Mouse (Mus musculus) MEL (cell line): Measurements from ENCODE around the gene Slc29a1. TPM values are rescaled to one million over a fixed set of nuclear protein-coding genes. Genes with fewer than 3 reads are reported as not detected.

ENCODE experiments used
- DNase-seq: peaks from one replicate; pipeline ENCODE4 v3.0.0; 2011; ENCODE audit warnings: low read depth, low spot score
- H3K27ac ChIP-seq: 2 replicates; pipeline ENCODE4 v1.5.1; 2012; ENCODE audit warnings: low read depth, mild to moderate bottlenecking, control low read depth, low read length, moderate library complexity; ENCODE audit not compliant: control insufficient read depth
- H3K27me3 ChIP-seq, 2 experiments: fragments of 150-350 bp in 1 of 2; sonication (generic) in 1 of 2; 2 replicates each; pipeline ENCODE4 v1.6.1; 2012; ENCODE audit warnings: low read length in 2 of 2, mild to moderate bottlenecking in 2 of 2, improper control_type of control experiment in 1 of 2, moderate library complexity in 1 of 2; ENCODE audit not compliant: insufficient read depth in 2 of 2, control insufficient read depth in 1 of 2
- H3K36me3 ChIP-seq, 2 experiments: 2 replicates each; pipeline ENCODE4 v1.6.1; 2012 to 2014; ENCODE audit warnings: low read length in 2 of 2, improper control_type of control experiment in 1 of 2, inconsistent platforms in 1 of 2, mild to moderate bottlenecking in 1 of 2; ENCODE audit not compliant: insufficient read depth in 2 of 2, control insufficient read depth in 1 of 2
- H3K4me1 ChIP-seq, 2 experiments: fragments of 150-350 bp in 1 of 2; sonication (generic) in 1 of 2; 2 replicates each; pipeline ENCODE4 v1.6.1; 2012; ENCODE audit warnings: low read length in 2 of 2, improper control_type of control experiment in 1 of 2, mild to moderate bottlenecking in 1 of 2; ENCODE audit not compliant: insufficient read depth in 2 of 2, control insufficient read depth in 1 of 2
- H3K4me3 ChIP-seq, 2 experiments: fragments of 150-350 bp in 1 of 2; sonication (generic) in 1 of 2; 2 replicates each; pipeline ENCODE4 v1.5.1; 2012; ENCODE audit warnings: low read depth in 2 of 2, low read length in 2 of 2, mild to moderate bottlenecking in 2 of 2, moderate library complexity in 2 of 2, control low read depth in 1 of 2, improper control_type of control experiment in 1 of 2; ENCODE audit not compliant: control insufficient read depth in 1 of 2, insufficient read depth in 1 of 2
- H3K79me2 ChIP-seq: 2 replicates; pipeline ENCODE4 v1.6.1; 2012; ENCODE audit warnings: mild to moderate bottlenecking, low read length, moderate library complexity; ENCODE audit not compliant: control insufficient read depth, poor library complexity, insufficient read depth
- H3K9ac ChIP-seq: 2 replicates; pipeline ENCODE4 v1.6.1; 2012; ENCODE audit warnings: low read depth, mild to moderate bottlenecking, control low read depth, low read length, moderate library complexity; ENCODE audit not compliant: control insufficient read depth, poor library complexity, severe bottlenecking
- H3K9me3 ChIP-seq: fragments of 150-350 bp; sonication (generic); replicated peaks from 2 replicates; pipeline ENCODE4 v1.6.1; 2012; ENCODE audit warnings: mild to moderate bottlenecking, low read length, improper control_type of control experiment, moderate library complexity; ENCODE audit not compliant: insufficient read depth
- BHLHE40 ChIP-seq: IDR thresholded peaks from 2 replicates; pipeline ENCODE4 v1.6.1; 2012; ENCODE audit warnings: low read depth, mild to moderate bottlenecking, inconsistent platforms, low read length, improper control_type of control experiment, borderline replicate concordance
- CTCF ChIP-seq, 3 experiments: IDR thresholded peaks in 2 of 3; conservative IDR thresholded peaks in 1 of 3; 2 replicates each; pipeline ENCODE4 v1.5.1; 2011 to 2012; ENCODE audit warnings: low read length in 3 of 3, low read depth in 2 of 3, mild to moderate bottlenecking in 2 of 3, improper control_type of control experiment in 1 of 3, inconsistent platforms in 1 of 3, mixed read lengths in 1 of 3, moderate library complexity in 1 of 3; ENCODE audit not compliant: control insufficient read depth in 1 of 3, insufficient read depth in 1 of 3, poor library complexity in 1 of 3, severe bottlenecking in 1 of 3
- E2F4 ChIP-seq: IDR thresholded peaks from 2 replicates; pipeline ENCODE4 v1.6.1; 2011; ENCODE audit warnings: low read depth, low read length, improper control_type of control experiment, borderline replicate concordance
- EP300 ChIP-seq, 2 experiments: IDR thresholded peaks; 2 replicates each; pipeline ENCODE4 v1.6.1; 2011; ENCODE audit warnings: improper control_type of control experiment in 2 of 2, low read length in 2 of 2, low read depth in 1 of 2, mild to moderate bottlenecking in 1 of 2
- GATA1 ChIP-seq: IDR thresholded peaks from 2 replicates; pipeline ENCODE4 v1.6.1; 2011; ENCODE audit warnings: low read depth, low read length, improper control_type of control experiment
- HCFC1 ChIP-seq: IDR thresholded peaks from 2 replicates; pipeline ENCODE4 v1.6.1; 2012; ENCODE audit warnings: low read depth, mild to moderate bottlenecking, inconsistent platforms, low read length, improper control_type of control experiment, moderate library complexity
- MAX ChIP-seq: IDR thresholded peaks from 2 replicates; pipeline ENCODE4 v1.6.1; 2011; ENCODE audit warnings: low read length, improper control_type of control experiment
- MAZ ChIP-seq: IDR thresholded peaks from 2 replicates; pipeline ENCODE4 v1.6.1; 2012; ENCODE audit warnings: low read depth, mild to moderate bottlenecking, inconsistent platforms, low read length, improper control_type of control experiment
- MXI1 ChIP-seq: IDR thresholded peaks from 2 replicates; pipeline ENCODE4 v1.6.1; 2011; ENCODE audit warnings: mild to moderate bottlenecking, low read depth, low read length, improper control_type of control experiment
- MYC ChIP-seq: IDR thresholded peaks from 2 replicates; pipeline ENCODE4 v1.6.1; 2011; ENCODE audit warnings: low read depth, mild to moderate bottlenecking, low read length, improper control_type of control experiment, moderate library complexity
- NELFE ChIP-seq: IDR thresholded peaks from 2 replicates; pipeline ENCODE4 v1.6.1; 2011; ENCODE audit warnings: low read depth, low read length, improper control_type of control experiment
- NRF1 ChIP-seq: IDR thresholded peaks from 2 replicates; pipeline ENCODE4 v1.6.1; 2014; ENCODE audit warnings: low read depth, mild to moderate bottlenecking, inconsistent platforms, low read length, improper control_type of control experiment, moderate library complexity; ENCODE audit not compliant: poor library complexity, insufficient read depth, severe bottlenecking
- POLR2A ChIP-seq, 2 experiments: IDR thresholded peaks; 2 replicates each; pipeline ENCODE4 v1.6.1; 2011 to 2012; ENCODE audit warnings: low read length in 2 of 2, mild to moderate bottlenecking in 2 of 2, control low read depth in 1 of 2, improper control_type of control experiment in 1 of 2, low read depth in 1 of 2, moderate library complexity in 1 of 2; ENCODE audit not compliant: control insufficient read depth in 1 of 2, insufficient read depth in 1 of 2, poor library complexity in 1 of 2
- POLR2AphosphoS2 ChIP-seq: IDR thresholded peaks from 2 replicates; pipeline ENCODE4 v1.6.1; 2011; ENCODE audit warnings: low read length, improper control_type of control experiment
- RAD21 ChIP-seq: IDR thresholded peaks from 2 replicates; pipeline ENCODE4 v1.6.1; 2011; ENCODE audit warnings: mild to moderate bottlenecking, low read depth, low read length, improper control_type of control experiment
- SIN3A ChIP-seq: IDR thresholded peaks from 2 replicates; pipeline ENCODE4 v1.6.1; 2012; ENCODE audit warnings: low read length, improper control_type of control experiment, inconsistent platforms
- SMC3 ChIP-seq: IDR thresholded peaks from 2 replicates; pipeline ENCODE4 v1.6.1; 2011; ENCODE audit warnings: low read depth, low read length, improper control_type of control experiment
- TBP ChIP-seq: IDR thresholded peaks from 2 replicates; pipeline ENCODE4 v1.8.0; 2011; ENCODE audit warnings: low read depth, low read length, improper control_type of control experiment
- TCF12 ChIP-seq: IDR thresholded peaks from 2 replicates; pipeline ENCODE4 v1.6.1; 2014; ENCODE audit warnings: low read depth, mild to moderate bottlenecking, inconsistent platforms, low read length, improper control_type of control experiment, moderate library complexity
- UBTF ChIP-seq: IDR thresholded peaks from 2 replicates; pipeline ENCODE4 v1.6.1; 2012; ENCODE audit warnings: low read depth, mild to moderate bottlenecking, inconsistent platforms, low read length, improper control_type of control experiment, moderate library complexity, borderline replicate concordance; ENCODE audit not compliant: insufficient read depth
- ZC3H11A ChIP-seq: IDR thresholded peaks from 2 replicates; pipeline ENCODE4 v1.6.1; 2012; ENCODE audit warnings: low read depth, mild to moderate bottlenecking, inconsistent platforms, low read length, improper control_type of control experiment
- ZKSCAN1 ChIP-seq: IDR thresholded peaks from 2 replicates; pipeline ENCODE4 v1.6.1; 2012; ENCODE audit warnings: low read depth, mild to moderate bottlenecking, inconsistent platforms, low read length, improper control_type of control experiment, moderate library complexity
- ZMIZ1 ChIP-seq: IDR thresholded peaks from 2 replicates; pipeline ENCODE4 v1.6.1; 2012; ENCODE audit warnings: low read depth, mild to moderate bottlenecking, inconsistent platforms, low read length, improper control_type of control experiment, moderate library complexity
- ZNF384 ChIP-seq: IDR thresholded peaks from 2 replicates; pipeline ENCODE4 v1.6.1; 2012; ENCODE audit warnings: low read depth, mild to moderate bottlenecking, inconsistent platforms, low read length, improper control_type of control experiment
- polyA plus RNA-seq, 2 experiments: library from polyadenylated mRNA; stranded (reverse) in 1 of 2; unstranded in 1 of 2; fragments of >175 nt in 1 of 2; fragments of >200 nt in 1 of 2; gene quantifications; 2 replicates each; pipeline versions ENCODE4 v1.2.1 to v1.2.4; 2012; ENCODE audit warnings: low replicate concordance in 2 of 2, low read depth in 1 of 2; ENCODE audit not compliant: insufficient read length in 2 of 2, insufficient read depth in 1 of 2, missing spikeins in 1 of 2
- total RNA-seq: library from RNA; depleted of rRNA; stranded (reverse); fragments of 300-350 nt; gene quantifications from 2 replicates; pipeline ENCODE4 v1.2.3, GENCODE M21; 2012

Slc29a1 gene
- total and polyA plus RNA-seq, 3 experiments, result 238 to 341 TPM; not detected in 1

DNA sequence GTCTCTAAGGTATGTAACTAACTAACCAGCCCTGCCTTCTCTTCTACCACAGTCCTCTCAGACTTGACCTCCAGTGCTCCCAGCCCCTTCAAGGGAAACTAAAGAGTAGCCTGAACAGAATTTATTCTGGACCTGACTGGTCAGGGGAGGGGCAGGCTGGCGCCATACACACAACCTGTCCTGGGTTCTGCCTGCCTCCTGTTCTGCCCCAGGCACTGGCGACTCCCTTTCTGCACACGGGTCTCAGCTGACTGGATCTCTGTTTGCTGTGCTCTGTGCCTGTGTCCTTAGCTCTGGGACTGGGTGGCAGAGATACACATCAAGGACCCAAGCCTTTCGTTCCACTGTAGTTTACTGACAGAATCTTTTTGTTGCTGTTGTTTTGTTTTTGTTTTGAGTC is 19.9 kb downstream of the Slc29a1 start:
- H3K36me3 ChIP-seq, result peaks cover 0 to 31% of the 10 kb centered on the region in 2 experiments; a peak in 2 of 4 replicates
- no peak overlapping the region for H3K4me3 ChIP-seq
- DNase-seq, result no peak
- no peak overlapping the region for H3K27ac ChIP-seq
- no peaks in the 10 kb centered on the region for H3K9me3 ChIP-seq
- no peaks in the 10 kb centered on the region for H3K79me2 ChIP-seq
- no peak overlapping the region for H3K9ac ChIP-seq
- H3K4me1 ChIP-seq, result peaks cover 20 to 43% of the 10 kb centered on the region in 2 experiments
- no peaks in the 10 kb centered on the region for H3K27me3 ChIP-seq
- TF ChIP-seq TBP (no peak), BHLHE40 (no peak), RAD21 (no peak), ZMIZ1 (no peak), POLR2A (IDR thresholded peaks at IDR 0.05; ENCODE audit: control insufficient read depth in 1 of 2, insufficient read depth in 1 of 2, low read depth in 1 of 2, low read length in 2 of 2, poor library complexity in 1 of 2) (no peak), UBTF (no peak)

DNA sequence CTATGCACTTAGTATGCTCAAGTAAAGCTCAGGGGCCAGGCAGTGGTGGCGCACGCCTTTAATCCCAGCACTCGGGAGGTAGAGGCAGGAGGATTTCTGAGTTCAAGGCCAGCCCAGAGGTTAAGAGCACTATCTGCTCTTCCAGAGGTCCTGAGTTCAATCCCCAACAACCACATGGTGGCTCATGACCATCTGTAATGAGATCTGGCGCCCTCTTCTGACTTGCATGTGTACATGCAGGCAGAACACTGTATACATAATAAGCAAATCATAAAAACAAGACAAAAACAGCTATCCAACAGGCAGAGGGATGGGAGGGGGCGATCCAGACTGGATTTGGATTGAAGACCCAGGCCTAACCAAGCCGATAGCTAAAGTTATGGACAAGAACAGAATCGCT is 20.6 kb downstream of the Slc29a1 start:
- DNase-seq, result peak; percentile 74
- peaks cover 2% of the 10 kb centered on the region; the same call in 1 of the 2 replicates for H3K79me2 ChIP-seq
- peaks cover 19 to 38% of the 10 kb centered on the region in 2 experiments for H3K4me1 ChIP-seq
- no peak overlapping the region for H3K4me3 ChIP-seq
- H3K9me3 ChIP-seq, result no peaks in the 10 kb centered on the region
- TF ChIP-seq MYC (peak; percentile 68; the same call in 1 of the 2 replicates), MXI1 (peak; percentile 54; the same call in 1 of the 2 replicates), EP300 (IDR thresholded peaks at IDR 0.05; ENCODE audit: low read depth in 1 of 2, low read length in 2 of 2) (no peak), CTCF (IDR thresholded peaks at IDR 0.05 in 2 of 3, conservative IDR thresholded peaks at IDR 0.05 in 1 of 3; ENCODE audit: control insufficient read depth in 1 of 3, insufficient read depth in 1 of 3, low read depth in 2 of 3, low read length in 3 of 3, poor library complexity in 1 of 3, severe bottlenecking in 1 of 3) (peak; percentile 43 to 69 (median 59); a peak in 5 of 6 replicates), MAZ (no peak), POLR2AphosphoS2 (no peak), SMC3 (peak; percentile 45), RAD21 (peak; percentile 17), SIN3A (0 out of 2 replicates have a peak, but pooled peaks have one; percentile 39), NELFE (no peak)
- no peak overlapping the region; the same call in 1 of the 2 replicates for H3K27ac ChIP-seq
- H3K36me3 ChIP-seq, result peaks cover 0 to 25% of the 10 kb centered on the region in 2 experiments; a peak in 2 of 4 replicates
- H3K9ac ChIP-seq, result no peak overlapping the region
- H3K27me3 ChIP-seq, result no peaks in the 10 kb centered on the region

GRCm38 (mm10) chr17:45578242-45578641 is 21.2 kb downstream of the Slc29a1 start:
- H3K36me3 ChIP-seq, result peaks cover 0 to 21% of the 10 kb centered on the region in 2 experiments; a peak in 2 of 4 replicates
- TF ChIP-seq ZNF384 (no peak), NRF1 (no peak), HCFC1 (no peak), GATA1 (0 out of 2 replicates have a peak, but pooled peaks have one; percentile 4), EP300 (IDR thresholded peaks at IDR 0.05; ENCODE audit: low read depth in 1 of 2, low read length in 2 of 2) (peak in 1 of 2 experiments; percentile 20; a peak in 2 of 4 replicates), TBP (no peak), RAD21 (no peak), MYC (0 out of 2 replicates have a peak, but pooled peaks have one; percentile 2), UBTF (no peak), E2F4 (no peak), ZC3H11A (no peak), MAX (no peak), ZKSCAN1 (no peak), SIN3A (0 out of 2 replicates have a peak, but pooled peaks have one; percentile 18), TCF12 (no peak)
- peak; percentile 81 for DNase-seq
- H3K27me3 ChIP-seq, result no peaks in the 10 kb centered on the region
- H3K9ac ChIP-seq, result peak overlapping the region; percentile 48
- peaks cover 13 to 32% of the 10 kb centered on the region in 2 experiments for H3K4me1 ChIP-seq
- peak overlapping the region in 1 of 2 experiments; percentile 31; a peak in 1 of 4 replicates for H3K4me3 ChIP-seq
- H3K79me2 ChIP-seq, result peaks cover 5% of the 10 kb centered on the region; the same call in 1 of the 2 replicates
- H3K27ac ChIP-seq, result peak overlapping the region; percentile 59
- no peaks in the 10 kb centered on the region for H3K9me3 ChIP-seq
